Mouse (Mus musculus) thymus, postnatal 14 days (tissue): Measurements from ENCODE around the gene P2rx3.

Source experiments
- DNase-seq: peaks from one replicate; pipeline ENCODE4 v3.0.0; 2021

Gene P2rx3

GRCm38 (mm10) chr2:85037047-85038026, at the start of gene P2rx3, which contains the start of gene Ssrp1:
P2rx3 (minus strand) TSS chr2:85037462.
Ssrp1 (plus strand) TSS chr2:85037234.
- DNase-seq: peak; percentile 92

DNA sequence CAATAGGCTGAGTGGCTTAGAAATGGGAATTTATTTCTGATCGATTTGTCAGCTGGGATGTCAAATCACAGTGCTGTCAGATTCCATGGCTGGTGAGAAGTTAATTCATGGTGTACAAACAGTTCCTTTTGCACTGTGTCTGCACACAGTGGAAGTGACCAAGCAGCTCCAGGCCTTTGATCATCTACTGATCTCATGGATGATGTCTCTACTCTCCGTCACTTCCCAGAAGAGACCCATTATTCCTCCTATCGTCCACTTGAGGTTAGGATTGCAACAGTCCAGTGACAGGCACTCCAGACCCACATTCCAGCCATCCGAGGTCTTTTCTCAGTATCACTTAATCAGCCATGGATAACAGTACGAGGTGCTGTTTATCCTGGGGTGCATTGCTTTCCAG, 36.5 kb upstream of the P2rx3 start:
- DNase-seq: no peak

DNA sequence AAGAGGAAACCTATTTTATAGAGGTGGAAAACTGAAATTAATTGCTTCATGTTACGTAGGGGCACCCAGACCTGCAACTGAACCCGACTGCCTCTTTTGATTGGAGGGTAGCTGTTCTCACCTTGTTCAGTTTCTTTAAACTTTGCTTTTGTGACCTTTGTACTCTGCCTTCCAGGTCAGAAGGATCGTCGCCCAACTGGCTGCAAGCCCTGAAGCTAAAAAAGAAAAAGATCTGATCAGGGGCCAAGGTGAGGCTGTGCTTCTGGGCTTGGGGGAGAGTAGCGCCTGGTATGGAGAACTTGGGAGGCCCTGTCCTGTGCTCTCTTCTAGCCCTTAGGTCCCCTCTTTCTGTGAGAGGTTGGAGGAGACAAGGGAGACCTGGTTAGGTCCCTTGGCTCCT, 34.7 kb upstream of the P2rx3 start:
- no peak for DNase-seq

GRCm38 (mm10) chr2:85070086-85070485, 32.8 kb upstream of the P2rx3 start:
- DNase-seq: no peak

- DNase-seq: no peak
These were observed 31.4 kb upstream of the P2rx3 start for GRCm38 (mm10) chr2:85068626-85069025.

- DNase-seq: no peak
These were observed 30.8 kb upstream of the P2rx3 start for GRCm38 (mm10) chr2:85067903-85068625.

- no peak for DNase-seq
These were observed 29.7 kb upstream of the P2rx3 start for GRCm38 (mm10) chr2:85066937-85067336.

- no peak for DNase-seq
These were observed 28.0 kb upstream of the P2rx3 start for GRCm38 (mm10) chr2:85065141-85065875.

GRCm38 (mm10) chr2:85061107-85061541, 23.9 kb upstream of the P2rx3 start:
- no peak for DNase-seq

- DNase-seq: peak; percentile 42
These were observed 23.4 kb upstream of the P2rx3 start for GRCm38 (mm10) chr2:85060591-85061060.

DNA sequence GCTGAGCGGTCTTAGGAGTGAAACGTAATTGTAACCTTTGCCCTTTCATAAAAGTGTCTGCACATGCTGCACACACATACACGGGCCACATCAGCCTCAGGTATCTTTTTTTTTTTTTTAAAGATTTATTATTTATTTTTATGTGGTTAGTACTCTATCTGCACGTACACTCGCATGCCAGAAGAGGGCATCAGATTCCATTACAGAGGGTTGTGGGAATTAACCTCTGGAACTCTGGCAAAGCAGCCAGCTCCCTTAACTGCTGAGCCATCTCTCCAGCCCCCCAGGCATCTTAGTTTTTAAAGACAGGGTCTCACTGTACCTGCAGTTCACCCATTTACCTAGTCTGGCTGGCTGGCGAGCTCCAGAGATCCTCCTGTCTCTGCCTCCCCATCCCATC, 22.4 kb upstream of the P2rx3 start:
- no peak for DNase-seq

DNA sequence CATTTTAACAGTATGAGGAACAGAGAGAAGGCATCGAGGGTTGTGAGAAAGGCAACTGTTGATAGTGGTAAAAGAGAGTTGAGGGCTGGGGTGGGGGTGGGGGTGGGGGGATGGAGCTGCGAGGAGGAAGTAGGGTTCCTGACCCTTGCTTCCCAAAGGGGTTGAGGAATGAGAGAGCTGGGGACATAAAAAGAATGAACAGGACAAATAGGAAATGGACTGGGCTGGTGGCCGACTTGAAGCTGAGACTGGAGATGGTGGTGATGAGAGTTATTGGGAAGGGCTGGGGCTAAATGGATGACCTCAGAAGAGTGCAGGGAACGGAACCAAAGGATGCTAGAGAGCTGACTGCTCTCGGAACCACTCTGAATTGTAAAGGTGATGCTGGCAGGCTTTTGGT, 19.4 kb upstream of the P2rx3 start:
- no peak for DNase-seq

DNA sequence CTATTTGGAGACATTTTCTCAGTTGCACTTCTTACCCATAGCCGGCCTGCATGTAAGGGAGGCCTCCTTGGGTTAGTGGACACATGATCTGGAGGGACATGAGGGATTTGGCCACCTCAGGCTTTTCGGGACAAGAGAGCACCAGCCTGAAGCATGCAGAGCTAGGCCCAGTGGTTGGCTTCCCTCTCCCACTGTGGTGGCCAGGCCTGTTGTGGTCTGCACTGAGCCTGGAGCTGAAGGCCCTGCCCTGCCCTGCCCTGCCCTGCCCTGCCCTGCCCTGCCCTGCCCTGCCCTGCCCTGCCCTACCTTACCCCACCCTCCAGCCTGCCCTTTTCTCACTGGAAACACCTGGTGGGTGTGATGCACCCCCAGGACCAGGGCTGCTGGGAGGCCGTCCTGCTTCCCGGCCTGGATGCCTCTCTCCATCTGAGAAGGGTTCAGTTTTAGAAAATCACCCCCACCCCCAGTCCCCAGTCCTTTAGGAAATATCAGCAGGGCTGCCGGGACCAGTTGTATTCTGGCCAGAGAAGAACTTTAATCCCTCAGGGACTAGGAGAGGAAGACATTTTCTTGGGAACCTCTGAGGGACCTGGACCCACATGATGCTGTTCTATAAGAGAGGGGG, 16.0 kb upstream of the P2rx3 start:
- no peak for DNase-seq

DNA sequence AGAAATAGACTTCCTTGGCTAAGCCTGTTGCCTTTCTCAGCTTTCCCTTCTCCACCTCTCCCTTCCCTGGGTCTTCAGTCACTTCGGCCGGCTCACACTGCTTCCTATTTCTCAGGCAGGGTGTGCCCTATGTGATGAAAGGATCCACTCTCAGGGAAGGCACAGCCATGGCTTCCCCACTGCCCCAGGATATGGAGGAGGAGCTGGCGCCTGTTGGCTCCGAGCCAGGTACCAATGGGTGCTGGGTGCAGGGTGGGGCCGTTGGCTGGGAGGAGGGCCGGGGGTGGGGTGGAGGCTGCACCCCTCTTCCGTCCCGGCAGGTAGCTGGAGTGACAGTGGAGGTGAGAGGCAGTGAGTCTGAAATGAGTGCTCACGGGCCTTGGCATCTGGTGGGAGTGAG, 13.5 kb upstream of the P2rx3 start:
- DNase-seq: no peak

- DNase-seq: no peak
These were observed 12.9 kb upstream of the P2rx3 start for GRCm38 (mm10) chr2:85050001-85050634.

DNA sequence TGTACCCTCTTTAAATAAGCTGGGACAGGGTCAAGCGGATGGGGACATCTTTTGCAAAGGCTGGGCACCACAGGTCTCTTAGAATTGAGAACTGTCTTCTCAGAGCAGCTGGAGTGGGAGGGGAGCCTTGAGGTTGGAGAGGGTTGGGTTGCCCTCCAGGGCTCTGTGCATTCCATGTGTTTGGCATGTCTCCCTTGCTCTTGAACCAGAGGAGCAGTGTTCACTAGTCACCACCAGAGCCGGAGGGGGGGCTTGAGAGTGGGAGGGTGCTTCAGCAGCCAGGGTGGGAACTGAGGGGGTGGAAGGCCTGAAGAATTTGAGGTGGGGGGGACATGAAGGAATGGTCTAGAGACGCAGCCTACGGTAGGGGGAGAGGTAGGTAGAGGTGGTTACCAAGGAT, 12.0 kb upstream of the P2rx3 start:
- peak; percentile 18 for DNase-seq

GRCm38 (mm10) chr2:85048168-85048751, 11.0 kb upstream of the P2rx3 start:
- peak; percentile 76 for DNase-seq

DNA sequence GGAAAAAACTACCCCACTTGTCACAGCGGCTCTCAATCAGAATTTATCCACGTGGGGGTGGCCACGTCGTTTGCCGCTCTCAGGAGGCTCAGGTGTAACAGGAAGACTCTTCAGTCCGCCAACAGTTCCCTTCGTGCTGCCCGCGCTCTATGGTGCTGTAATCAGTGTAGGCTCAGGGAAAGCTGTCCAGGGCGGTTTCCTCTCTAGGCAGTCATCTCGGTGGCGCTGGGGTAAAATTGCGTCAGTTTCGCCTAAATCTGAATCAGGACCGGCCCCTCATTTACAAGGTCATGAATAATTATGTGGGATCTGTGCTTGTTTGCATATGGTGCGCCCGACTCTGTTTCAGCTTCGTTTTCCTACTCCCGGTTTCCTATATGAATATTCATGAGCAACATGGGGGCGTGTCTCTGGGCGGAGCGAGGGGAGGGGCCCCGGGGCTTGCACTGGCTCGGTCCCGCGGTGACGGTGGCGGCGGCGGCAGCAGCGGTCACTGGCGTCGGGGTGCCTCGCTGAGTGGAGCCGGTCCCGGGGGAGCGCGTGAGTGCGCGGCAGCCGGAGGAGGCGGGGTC, 10.4 kb upstream of the P2rx3 start, which contains the start of gene Tnks1bp1:
Gene Tnks1bp1, plus strand, starts transcription at position 427 of the 572 bp plus-strand sequence.
- DNase-seq: peak; percentile 98

- peak; percentile 33 for DNase-seq
These were observed 9.8 kb upstream of the P2rx3 start for GRCm38 (mm10) chr2:85047081-85047480.

DNA sequence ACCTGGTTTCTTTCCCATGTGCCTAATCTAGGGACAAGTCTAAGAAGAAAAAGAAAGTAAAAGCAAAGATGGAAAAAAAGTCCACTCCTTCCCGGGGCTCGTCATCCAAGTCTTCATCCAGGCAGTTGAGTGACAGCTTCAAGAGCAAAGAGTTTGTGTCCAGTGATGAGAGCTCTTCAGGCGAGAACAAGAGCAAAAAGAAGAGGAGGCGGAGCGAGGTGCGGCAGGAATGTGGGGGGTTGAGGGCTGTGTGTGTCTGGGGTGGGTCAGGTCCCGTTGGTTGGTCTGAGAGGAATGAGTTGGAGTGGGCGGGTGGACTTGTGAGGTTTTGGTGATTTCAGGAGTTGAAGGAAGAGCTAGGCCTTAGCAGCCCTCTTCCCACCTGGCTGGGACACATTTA, 9.0 kb upstream of the P2rx3 start:
- no peak for DNase-seq

GRCm38 (mm10) chr2:85043623-85044022, 6.4 kb upstream of the P2rx3 start:
- DNase-seq: no peak
